Mouse (Mus musculus) layer of hippocampus, adult 9-10 months (tissue): Measurements from ENCODE around the gene Nfyc.
A peak's percentile ranks its signal among the peaks of the same experiment; 100 is the strongest.

Source experiments
- DNase-seq: peaks from one replicate; pipeline ENCODE4 v3.0.0; 2022; ENCODE audit warnings: low spot score

The Nfyc gene

DNA sequence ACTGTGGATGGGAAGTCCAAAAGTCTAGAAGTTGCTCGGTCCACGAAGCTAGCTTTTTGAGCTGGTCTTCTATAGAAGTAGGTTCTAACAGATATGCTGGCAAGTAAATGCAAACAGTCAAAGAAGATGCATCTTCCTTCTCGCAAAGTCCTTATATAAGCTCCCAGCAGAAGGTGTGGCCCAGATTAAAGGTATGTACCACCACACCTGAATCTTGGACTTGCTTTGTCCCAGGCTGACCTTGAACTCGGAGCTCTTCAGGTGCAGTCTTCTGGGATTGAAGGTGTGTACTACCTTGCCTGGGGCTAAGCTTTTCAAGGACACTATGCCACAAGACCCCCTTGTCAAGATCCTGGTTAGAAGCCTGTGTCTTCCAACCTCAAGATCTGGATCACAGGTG is at the start of gene Nfyc:
Gene Nfyc, minus strand, starts transcription at position 101 of the 400 bp plus-strand sequence.
- no peak for DNase-seq

- no peak for DNase-seq
Observed at GRCm38 (mm10) chr4:120880731-120881432, 49.5 kb upstream of the Nfyc start.

GRCm38 (mm10) chr4:120879386-120879785 is 48.0 kb upstream of the Nfyc start:
- DNase-seq, result no peak

DNA sequence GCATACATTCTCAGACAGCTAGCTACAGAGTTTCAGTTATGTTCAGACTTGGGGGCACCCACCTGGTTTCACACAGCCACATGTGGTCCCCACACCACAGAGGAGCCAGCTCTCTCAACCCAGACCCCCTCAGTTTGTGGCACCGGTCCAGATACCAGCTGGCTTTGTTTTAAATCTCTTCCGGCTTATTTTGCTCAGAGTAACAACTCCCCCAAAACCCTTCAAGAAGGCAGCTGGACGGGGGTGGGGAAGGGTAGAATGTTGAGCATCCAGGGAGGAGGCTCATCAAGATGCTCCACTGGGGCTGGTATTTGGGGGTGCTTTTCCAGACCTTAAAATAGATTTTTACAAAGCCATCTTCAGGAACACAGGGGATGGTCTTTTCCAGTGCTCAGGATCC is 47.4 kb upstream of the Nfyc start:
- DNase-seq, result no peak

DNA sequence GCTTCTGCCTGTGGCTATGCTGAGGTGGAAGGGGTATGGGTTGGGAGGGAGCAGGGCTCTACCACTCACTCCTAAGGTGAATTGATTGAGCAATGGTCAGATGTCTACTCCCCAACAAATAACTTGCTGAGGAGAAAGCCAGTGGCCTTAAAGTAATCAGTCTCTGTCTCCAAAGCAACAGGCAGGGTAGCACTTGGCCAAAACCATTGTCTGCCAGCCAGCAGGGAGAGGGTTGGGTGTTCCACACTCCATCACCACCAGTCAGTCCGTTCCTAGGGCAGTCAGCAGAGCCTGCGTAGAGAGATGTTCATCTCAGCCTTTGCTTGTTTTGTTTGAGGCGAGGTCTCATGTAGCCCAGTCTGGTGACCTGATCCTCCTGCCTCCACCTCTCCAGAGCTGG is 44.6 kb upstream of the Nfyc start:
- no peak for DNase-seq

GRCm38 (mm10) chr4:120870262-120870748 is 38.9 kb upstream of the Nfyc start:
- no peak for DNase-seq

DNA sequence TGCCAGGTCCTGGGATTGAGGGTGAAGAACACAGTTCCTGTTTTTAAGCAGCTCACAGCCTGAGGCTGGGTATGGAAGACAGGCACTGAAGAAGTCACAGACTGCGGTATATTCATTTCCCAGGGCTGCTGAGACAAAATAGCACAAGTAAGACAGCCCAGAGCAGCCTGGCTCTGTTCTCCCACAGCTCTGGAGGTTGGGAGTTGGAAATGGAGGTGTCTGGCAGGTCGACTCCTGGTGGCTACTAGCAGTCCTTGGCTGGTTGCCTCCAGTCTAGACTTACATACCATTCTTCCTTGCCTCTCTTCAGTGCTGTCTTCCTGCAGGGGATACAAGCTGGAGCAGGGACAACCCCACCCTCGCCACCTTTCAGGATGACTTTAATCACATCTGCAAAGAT is 37.6 kb upstream of the Nfyc start:
- DNase-seq, result no peak

GRCm38 (mm10) chr4:120868246-120868645 is 36.9 kb upstream of the Nfyc start:
- no peak for DNase-seq

DNA sequence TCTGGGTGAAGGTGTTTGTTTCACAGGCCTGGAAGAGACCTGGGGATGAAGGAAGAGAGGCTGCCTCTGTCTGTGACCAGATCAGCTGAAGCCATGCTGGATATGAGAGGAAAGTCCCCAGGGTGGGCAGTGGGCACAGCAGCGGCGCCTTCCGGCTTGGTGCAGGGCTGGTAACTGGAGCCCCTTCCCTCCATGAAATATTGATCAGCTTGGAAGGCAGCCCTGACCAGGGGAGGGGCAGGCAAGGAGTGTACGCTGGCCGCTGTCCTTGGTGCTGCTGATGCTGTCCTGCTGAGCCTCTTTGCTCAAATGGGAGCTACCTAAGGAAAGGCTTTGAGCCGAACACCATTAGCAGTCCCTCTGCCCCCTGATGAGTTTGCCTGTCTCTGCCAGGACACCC is 34.8 kb upstream of the Nfyc start:
- DNase-seq, result no peak

- DNase-seq, result no peak
Observed at GRCm38 (mm10) chr4:120859865-120860264, 28.5 kb upstream of the Nfyc start.

DNA sequence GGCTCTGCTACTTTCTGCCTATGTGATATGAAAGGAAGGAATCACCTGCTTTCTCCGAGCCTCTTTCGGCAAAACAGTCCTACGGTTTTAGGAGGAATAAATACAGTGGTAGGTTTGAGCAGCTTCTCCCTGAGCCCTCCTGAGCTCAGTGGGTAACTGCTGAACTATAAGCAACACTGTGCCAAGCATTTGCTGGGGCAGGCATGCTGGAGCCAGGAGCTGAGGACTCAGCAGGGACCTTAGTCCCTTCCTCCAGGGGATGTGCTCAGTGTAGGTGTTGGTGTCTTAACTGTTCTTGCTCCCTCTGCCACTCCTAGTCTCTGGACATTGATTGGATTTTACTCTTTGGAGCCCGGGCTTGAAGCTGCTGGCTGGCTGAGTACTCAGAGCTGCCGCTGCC is 25.0 kb upstream of the Nfyc start:
- DNase-seq, result no peak

GRCm38 (mm10) chr4:120855360-120856060 is 24.1 kb upstream of the Nfyc start:
- no peak for DNase-seq

DNA sequence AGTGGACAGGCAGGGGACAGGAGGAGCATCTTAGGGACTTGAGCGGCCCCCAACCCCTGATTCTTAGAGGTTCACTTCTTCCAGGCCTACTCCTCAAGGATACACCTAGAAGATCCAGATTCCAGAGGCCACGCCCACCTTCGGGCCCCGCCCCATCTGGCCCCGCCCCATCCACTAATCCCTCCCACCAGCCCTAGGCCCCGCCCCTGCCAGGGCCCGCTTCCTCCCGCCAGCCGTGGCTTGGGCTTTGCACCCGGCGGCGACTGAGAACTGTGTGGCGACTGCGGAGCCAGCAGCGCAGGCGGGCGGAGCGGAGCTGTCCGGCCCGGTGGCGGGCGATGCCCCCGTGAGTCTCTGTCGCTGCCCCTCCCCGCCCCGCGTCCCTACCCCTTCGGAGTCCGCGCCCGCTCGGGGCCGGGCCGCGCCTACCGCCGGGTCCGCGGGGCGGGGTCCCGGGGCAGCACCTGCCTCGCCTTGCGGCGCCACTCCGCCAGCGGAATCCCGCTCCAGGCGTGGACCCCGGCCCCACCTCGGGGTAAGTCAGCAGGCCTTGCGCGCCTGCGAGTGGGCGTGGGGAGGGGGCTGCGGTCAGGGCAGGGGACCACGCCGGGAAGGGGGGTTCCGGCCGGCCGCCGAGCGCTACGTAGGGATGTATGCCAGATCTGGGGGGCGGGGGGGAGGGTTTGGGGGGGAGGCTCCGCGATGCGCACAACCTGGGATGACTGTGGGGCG is 23.4 kb upstream of the Nfyc start, which contains the start of gene Rims3:
Gene Rims3, plus strand, starts transcription at position 229 of the 732 bp plus-strand sequence.
- no peak for DNase-seq

GRCm38 (mm10) chr4:120850946-120851345 is 19.6 kb upstream of the Nfyc start:
- DNase-seq, result peak; percentile 38

- no peak for DNase-seq
Observed at GRCm38 (mm10) chr4:120849451-120849850, 18.1 kb upstream of the Nfyc start.

DNA sequence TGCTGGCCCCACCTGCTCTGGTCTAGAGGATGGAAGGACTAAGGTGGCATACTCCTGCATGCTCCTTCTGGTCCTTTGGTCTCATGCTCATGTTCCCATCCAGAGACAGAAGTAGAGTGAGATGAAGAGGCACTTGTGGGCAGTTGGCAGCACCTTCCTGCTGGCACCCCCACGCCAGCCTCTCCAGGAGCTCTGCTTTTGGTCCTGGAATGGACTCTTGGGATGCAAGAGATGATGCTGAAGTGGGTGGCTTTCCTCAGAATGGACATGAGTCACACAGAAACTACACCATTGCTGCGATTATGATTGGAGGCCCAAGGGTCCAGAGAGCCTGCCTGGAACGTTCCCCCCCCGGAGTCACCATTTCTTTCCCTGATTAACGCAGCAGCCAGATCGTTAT is 17.5 kb upstream of the Nfyc start:
- DNase-seq, result no peak

DNA sequence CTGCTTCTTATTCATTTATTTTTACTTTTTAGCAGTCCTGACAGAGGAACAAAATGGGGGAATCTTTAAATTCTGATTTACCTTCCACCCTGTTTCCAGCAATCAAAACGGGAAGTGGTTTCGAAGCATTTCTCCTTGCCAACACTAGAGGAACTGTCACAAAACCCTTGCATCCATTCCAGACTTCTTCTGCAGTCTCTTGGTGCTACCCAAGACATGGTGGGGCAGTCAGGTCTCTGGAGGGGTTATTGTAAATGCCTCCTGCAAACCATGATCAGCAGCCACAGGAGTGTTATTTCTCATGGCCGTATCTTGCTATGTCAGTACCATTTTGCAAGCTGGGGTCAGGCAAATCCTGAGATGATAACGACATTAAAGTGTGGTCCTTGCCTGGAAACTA is 13.7 kb upstream of the Nfyc start:
- no peak for DNase-seq

DNA sequence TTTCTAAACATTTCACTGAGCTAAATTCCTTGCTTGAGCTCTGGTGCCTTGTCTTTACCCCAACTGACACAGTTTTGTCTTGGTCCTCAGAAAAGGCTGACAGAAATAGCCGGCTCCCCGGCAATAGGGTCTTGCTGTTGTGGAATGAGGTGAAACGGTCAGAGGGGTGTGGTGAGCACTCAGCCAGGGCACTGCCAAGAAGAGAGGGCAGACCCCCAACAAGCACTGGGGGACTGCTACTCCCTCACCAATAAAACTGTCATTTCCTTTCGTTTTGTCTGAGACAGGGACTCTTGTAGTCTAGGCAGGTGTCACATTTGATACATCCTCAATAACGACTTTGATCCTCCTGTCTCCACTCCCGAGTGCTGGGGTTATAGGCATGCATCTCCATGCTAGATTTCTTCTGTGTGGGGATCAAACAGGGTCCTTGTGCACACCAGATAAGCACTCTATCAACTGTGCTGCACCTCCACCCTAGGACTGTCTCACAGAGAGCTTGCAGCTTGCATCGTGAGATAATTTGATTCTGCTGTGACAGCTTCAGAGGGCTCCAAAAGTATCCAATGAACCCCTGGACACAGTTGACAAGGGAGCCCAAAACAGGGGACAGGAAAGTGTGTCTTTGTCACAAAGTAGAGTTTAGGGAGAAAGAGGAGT is 13.2 kb upstream of the Nfyc start:
- DNase-seq, result no peak

- DNase-seq, result no peak
Observed at GRCm38 (mm10) chr4:120841342-120841741, 10.0 kb upstream of the Nfyc start.

GRCm38 (mm10) chr4:120830767-120831166 is 605 bp downstream of the Nfyc start:
- DNase-seq, result no peak

DNA sequence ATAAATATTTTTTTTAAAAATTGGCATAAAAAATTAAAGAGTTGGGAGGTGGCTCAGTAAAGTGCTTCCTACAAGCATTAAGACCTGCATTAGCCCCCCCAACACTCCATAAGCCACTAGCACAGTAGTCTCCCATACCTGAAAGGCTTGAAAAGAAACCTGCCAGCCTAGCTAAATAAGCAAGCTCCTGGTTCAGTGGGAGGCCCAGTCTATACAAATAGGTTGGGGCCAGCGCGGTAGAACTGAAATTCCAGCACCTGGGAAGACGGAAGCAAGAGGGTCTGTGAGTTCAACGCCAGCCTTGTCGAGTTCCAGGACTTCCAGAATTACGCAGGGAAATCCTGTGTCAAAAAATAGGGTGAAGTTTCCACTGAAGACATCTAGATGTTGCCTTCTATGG is 5.0 kb downstream of the Nfyc start:
- DNase-seq, result no peak

GRCm38 (mm10) chr4:120825577-120826326 is 5.6 kb downstream of the Nfyc start:
- peak; percentile 89 for DNase-seq
